Mouse (Mus musculus) intestine, embryonic 14.5 days (tissue): ENCODE results near the gene Fbln7. TPM values are rescaled to one million over a fixed set of nuclear protein-coding genes. Genes with fewer than 3 reads are reported as not detected.

Experiments used
- ATAC-seq: fragments of 200-750 bp; cut with Nextera tagmentation; replicated peaks from 2 replicates; pipeline ENCODE4 v1.8.0; 2017; ENCODE audit warnings: low read depth, moderate number of reproducible peaks, moderate TSS enrichment, moderate library complexity; ENCODE audit not compliant: low FRiP score, low TSS enrichment
- DNase-seq: peaks from one replicate; pipeline ENCODE4 v3.0.0-alpha.2; 2018; ENCODE audit warnings: low spot score
- H3K27ac ChIP-seq: fragments of 300-500 bp; sonication (generic); 2 replicates; pipeline ENCODE4 v1.5.1; 2014; ENCODE audit warnings: low read depth, mild to moderate bottlenecking, control low read depth
- H3K27me3 ChIP-seq: fragments of 300-500 bp; sonication (generic); replicated peaks from 2 replicates; pipeline ENCODE4 v1.6.1; 2014; ENCODE audit warnings: low read length, control low read depth; ENCODE audit not compliant: control insufficient read depth, insufficient read depth
- H3K36me3 ChIP-seq: fragments of 300-500 bp; sonication (generic); 2 replicates; pipeline ENCODE4 v1.6.1; 2014; ENCODE audit warnings: low read length, control low read depth; ENCODE audit not compliant: control insufficient read depth, insufficient read depth
- H3K4me1 ChIP-seq: fragments of 300-500 bp; sonication (generic); replicated peaks from 2 replicates; pipeline ENCODE4 v1.6.1; 2014; ENCODE audit warnings: low read length, control low read depth, mixed read lengths; ENCODE audit not compliant: control insufficient read depth, insufficient read depth
- H3K4me2 ChIP-seq: fragments of 300-500 bp; sonication (generic); 2 replicates; pipeline ENCODE4 v1.6.1; 2014; ENCODE audit warnings: low read length
- H3K4me3 ChIP-seq: fragments of 300-500 bp; sonication (generic); 2 replicates; pipeline ENCODE4 v1.5.1; 2014; ENCODE audit warnings: low read depth, low read length, control low read depth, mixed read lengths
- H3K9ac ChIP-seq: fragments of 300-500 bp; sonication (generic); 2 replicates; pipeline ENCODE4 v1.6.1; 2014; ENCODE audit warnings: mild to moderate bottlenecking, low read length
- H3K9me3 ChIP-seq: fragments of 300-500 bp; sonication (generic); 2 replicates; pipeline ENCODE4 v1.6.1; 2016; ENCODE audit warnings: low read length, control low read depth; ENCODE audit not compliant: control insufficient read depth
- whole genome bisulfite sequencing: fragments of 180-500 bp; shearing (Covaris S2); extraction: QIAGEN DNeasy Blood & Tissue Kit; methylation state at CpG from one replicate; pipeline ENCODE4 v1.1.7; 2014; 5-methylcytosine and 5-hydroxymethylcytosine counted together
- polyA plus RNA-seq: library from polyadenylated mRNA; unstranded; fragments of >200 nt; fragmentation: Nextera tagmentation; extraction: Ambion mirVana; gene quantifications from 2 replicates; pipeline ENCODE4 v1.2.1, GENCODE M21; 2014

The Fbln7 gene
- polyA plus RNA-seq, 1 experiment from 2014 or later = 6.4 TPM

DNA sequence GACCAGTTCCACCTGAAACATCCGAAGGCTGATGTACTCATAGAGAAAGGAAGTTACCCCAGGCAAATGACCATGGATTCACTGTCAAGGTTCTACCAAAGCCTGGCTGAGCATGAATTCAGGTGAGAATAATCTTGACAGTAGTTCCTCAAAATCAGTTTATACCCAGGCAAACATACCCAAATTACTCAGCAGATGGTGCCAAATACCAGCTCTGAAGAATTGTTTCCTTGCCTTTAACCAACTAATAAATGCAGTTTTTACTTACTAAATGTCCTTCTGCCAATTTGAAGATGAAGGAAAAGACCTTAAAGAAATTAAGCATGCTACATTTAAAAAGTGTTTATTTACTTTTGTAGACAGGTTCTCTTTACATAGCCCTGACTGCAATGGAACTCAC, 6.1 kb upstream of the Fbln7 start:
- H3K4me2 ChIP-seq = no peak overlapping the region
- H3K27ac ChIP-seq = no peak overlapping the region
- 94% methylated on average over 1 of the region's 1 CpGs for WGBS
- no peaks in the 10 kb centered on the region for H3K4me1 ChIP-seq
- no peaks in the 10 kb centered on the region for H3K27me3 ChIP-seq
- no peak overlapping the region for H3K9ac ChIP-seq
- ATAC-seq = no peak
- no peak overlapping the region for H3K4me3 ChIP-seq
- peaks cover 23% of the 10 kb centered on the region for H3K36me3 ChIP-seq
- H3K9me3 ChIP-seq = no peaks in the 10 kb centered on the region
- DNase-seq = no peak

DNA sequence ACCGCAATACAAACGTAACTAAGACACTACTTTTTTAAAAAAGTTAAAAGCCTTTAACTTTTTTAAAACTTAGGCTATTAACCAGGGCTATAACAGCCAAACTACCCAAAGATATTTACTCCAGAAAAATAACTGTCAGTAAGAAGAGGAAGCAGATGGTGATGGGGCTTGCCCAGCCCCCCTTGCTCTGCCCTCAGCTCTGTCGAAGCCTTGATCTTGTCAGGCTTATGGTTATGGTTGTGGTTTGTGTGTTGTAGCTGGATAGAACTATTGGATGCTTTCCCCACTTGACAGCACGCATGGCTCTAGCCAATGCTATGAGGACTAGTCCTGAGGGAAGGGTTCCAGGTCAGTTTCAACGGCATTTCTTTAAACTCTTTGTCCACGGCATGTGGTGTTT, 3.8 kb upstream of the Fbln7 start:
- 0 out of 2 replicates have a peak, but pooled peaks cover 4% of the 10 kb centered on the region for H3K27me3 ChIP-seq
- no peak overlapping the region for H3K4me2 ChIP-seq
- WGBS = 89% methylated on average over 6 of the region's 6 CpGs
- DNase-seq = no peak
- no peak overlapping the region for H3K4me3 ChIP-seq
- no peak overlapping the region for H3K9ac ChIP-seq
- ATAC-seq = no peak
- no peaks in the 10 kb centered on the region for H3K4me1 ChIP-seq
- no peak overlapping the region for H3K27ac ChIP-seq
- H3K9me3 ChIP-seq = no peaks in the 10 kb centered on the region
- H3K36me3 ChIP-seq = peaks cover 5% of the 10 kb centered on the region; the same call in 1 of the 2 replicates

DNA sequence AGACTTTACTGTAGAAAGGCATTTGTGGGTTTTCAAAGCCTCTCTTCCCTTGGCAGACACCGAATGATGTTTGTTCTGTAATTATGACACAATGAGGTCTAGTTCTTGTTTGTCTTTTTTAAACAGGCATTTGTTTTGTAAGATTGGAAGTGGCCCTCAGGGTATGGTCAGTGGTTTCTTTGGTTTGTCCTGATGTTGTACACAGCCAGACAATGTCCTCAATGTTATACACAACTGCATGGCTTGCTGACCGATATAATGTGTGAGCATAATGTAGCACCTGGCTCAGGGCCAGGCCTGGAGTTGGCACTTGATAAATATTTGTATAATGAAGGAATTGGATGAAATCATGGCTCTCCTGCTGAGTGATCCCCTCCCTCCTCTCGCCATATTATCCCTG, 2.9 kb upstream of the Fbln7 start:
- Histone ChIP-seq H3K27me3 (0 out of 2 replicates have a peak, but pooled peaks cover 8% of the 10 kb centered on the region), H3K4me2 (no peak overlapping the region), H3K27ac (no peak overlapping the region), H3K36me3 (peaks cover 1% of the 10 kb centered on the region; the same call in 1 of the 2 replicates), H3K4me1 (0 out of 2 replicates have a peak, but pooled peaks cover 3% of the 10 kb centered on the region), H3K4me3 (no peak overlapping the region), H3K9ac (no peak overlapping the region), H3K9me3 (no peaks in the 10 kb centered on the region)
- no peak for DNase-seq
- no peak for ATAC-seq
- WGBS = 62% methylated on average over 3 of the region's 3 CpGs

DNA sequence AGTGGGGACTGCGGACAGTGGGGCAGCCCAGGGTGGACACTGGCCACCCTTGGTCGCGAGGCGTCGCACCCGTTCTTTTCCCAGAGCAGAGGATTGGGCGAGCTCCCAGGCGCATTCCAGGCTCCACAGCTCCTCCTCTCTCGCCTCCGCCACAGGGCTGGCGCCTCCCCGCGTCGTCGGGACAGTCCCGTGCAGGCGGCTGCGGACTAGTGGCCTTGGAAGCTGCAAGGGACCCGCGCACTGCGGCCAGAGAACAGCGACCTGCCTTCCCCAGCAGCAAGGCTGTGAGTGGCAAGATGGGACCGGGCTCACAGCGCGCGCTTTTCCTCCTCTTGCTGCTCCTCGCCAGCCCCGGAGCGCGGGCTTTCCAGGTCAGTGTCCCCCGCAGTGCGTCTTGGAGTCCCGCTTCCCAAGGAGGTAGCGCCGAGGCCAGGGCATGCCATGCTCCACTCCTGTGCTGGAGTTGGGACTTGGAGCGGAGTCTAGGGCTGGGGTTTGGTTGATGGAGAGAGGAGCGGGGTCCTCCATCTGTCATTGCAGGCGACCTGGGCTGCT, 1.1 kb downstream of the Fbln7 start:
- Histone ChIP-seq H3K4me2 (peak overlapping the region; percentile 81), H3K4me3 (peak overlapping the region; percentile 51), H3K27ac (no peak overlapping the region), H3K9me3 (no peaks in the 10 kb centered on the region), H3K27me3 (0 out of 2 replicates have a peak, but pooled peaks cover 8% of the 10 kb centered on the region), H3K9ac (peak overlapping the region; percentile 35), H3K4me1 (0 out of 2 replicates have a peak, but pooled peaks cover 3% of the 10 kb centered on the region), H3K36me3 (no peaks in the 10 kb centered on the region)
- peak; percentile 75 for DNase-seq
- WGBS = under 1% methylated on average over 36 of the region's 38 CpGs
- ATAC-seq = peak; percentile 75

DNA sequence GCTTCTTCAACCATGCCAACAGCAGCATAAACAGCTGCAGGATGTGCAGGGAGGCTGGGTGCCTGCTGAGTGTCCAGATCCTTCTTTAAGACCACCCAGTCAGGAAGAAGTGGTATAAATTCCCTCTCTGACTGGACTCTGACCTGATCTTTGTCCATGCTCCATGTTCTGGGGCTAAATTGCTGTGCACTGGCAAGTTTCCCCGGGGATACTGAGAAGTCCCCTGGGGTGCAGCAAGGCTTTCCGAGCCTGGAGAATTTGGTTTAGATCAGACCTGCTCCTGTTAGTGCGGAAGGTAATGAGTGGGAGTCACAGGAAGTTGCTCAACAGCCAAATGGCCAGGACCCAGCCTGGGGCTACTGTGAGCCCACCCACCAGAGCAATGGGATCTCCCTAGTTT, 2.3 kb downstream of the Fbln7 start:
- 0 out of 2 replicates have a peak, but pooled peaks cover 8% of the 10 kb centered on the region for H3K27me3 ChIP-seq
- H3K36me3 ChIP-seq = no peaks in the 10 kb centered on the region
- DNase-seq (no peak), ATAC-seq (no peak)
- H3K9me3 ChIP-seq = no peaks in the 10 kb centered on the region
- no peak overlapping the region for H3K4me3 ChIP-seq
- WGBS = 30% methylated on average over 3 of the region's 3 CpGs
- 0 out of 2 replicates have a peak, but pooled peaks cover 3% of the 10 kb centered on the region for H3K4me1 ChIP-seq
- no peak overlapping the region for H3K4me2 ChIP-seq
- H3K9ac ChIP-seq = no peak overlapping the region
- H3K27ac ChIP-seq = no peak overlapping the region

DNA sequence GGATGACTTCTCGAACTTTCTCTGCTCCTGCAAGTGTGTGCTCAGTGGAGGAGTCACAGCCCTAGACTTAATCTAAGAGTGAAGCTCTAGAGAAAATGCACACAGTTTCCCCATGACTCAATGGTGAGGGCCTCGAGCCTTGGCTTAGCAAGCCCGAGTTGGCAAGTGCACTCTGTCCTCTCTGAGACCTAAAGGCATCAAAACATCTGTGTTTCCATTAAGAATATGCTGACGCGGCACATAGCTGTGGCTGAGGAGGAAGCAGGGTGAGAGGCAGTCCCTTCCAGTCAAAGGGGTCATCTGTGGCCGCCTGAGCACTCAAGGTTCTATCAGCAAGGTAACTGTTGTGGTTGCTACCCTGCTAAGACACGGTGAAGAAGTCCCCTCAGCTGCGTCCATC, 8.9 kb downstream of the Fbln7 start:
- DNase-seq (no peak), ATAC-seq (no peak)
- Histone ChIP-seq H3K4me3 (no peak overlapping the region), H3K9ac (no peak overlapping the region), H3K27ac (no peak overlapping the region), H3K27me3 (no peaks in the 10 kb centered on the region), H3K4me1 (no peaks in the 10 kb centered on the region), H3K9me3 (no peaks in the 10 kb centered on the region), H3K36me3 (no peaks in the 10 kb centered on the region), H3K4me2 (no peak overlapping the region)
- WGBS = 73% methylated on average over 8 of the region's 8 CpGs

DNA sequence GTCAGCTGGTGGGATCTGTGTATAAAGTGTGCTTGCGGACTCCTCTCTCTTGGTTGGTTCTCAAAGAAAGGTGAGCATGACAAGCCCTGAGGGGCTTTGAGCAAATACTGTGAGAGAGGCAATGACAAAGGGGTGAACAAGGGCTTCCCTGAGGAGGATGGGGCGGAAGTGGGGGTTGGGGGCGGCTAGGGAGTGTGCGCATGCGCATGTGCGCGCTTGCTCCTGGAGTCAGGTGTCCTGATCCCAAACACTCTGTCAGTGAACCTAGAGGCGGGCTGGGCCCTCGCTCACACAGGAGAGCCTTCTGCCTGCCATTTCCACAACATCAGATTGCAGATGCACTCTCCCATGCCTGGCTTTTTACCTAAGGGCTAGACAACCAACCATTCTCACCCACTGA, 9.5 kb downstream of the Fbln7 start:
- no peaks in the 10 kb centered on the region for H3K9me3 ChIP-seq
- H3K27ac ChIP-seq = no peak overlapping the region
- DNase-seq (no peak), ATAC-seq (no peak)
- no peak overlapping the region for H3K4me2 ChIP-seq
- H3K4me1 ChIP-seq = no peaks in the 10 kb centered on the region
- 88% methylated on average over 9 of the region's 9 CpGs for WGBS
- H3K27me3 ChIP-seq = no peaks in the 10 kb centered on the region
- no peak overlapping the region for H3K4me3 ChIP-seq
- H3K9ac ChIP-seq = no peak overlapping the region
- no peaks in the 10 kb centered on the region for H3K36me3 ChIP-seq

DNA sequence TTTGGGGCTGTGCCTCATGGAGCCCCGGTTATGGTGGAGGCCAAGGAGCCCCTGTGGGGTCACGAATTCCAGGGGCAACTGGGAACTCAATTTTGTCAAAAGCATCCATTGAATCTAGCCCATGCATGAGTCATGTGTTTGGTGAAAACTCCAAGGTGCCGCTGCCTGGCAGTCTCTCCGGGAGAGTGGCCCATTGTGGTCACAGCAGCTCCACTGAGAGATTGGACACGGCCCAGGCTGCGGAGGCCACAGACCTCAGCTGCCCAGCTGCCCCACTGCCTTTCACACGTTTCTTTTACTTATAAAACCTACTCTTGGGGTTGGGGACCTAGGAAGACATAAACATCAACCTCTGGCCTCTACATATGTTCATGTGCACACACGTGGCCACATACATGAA, 12.7 kb downstream of the Fbln7 start:
- no peaks in the 10 kb centered on the region for H3K27me3 ChIP-seq
- no peak overlapping the region for H3K27ac ChIP-seq
- H3K36me3 ChIP-seq = no peaks in the 10 kb centered on the region
- DNase-seq (no peak), ATAC-seq (no peak)
- no peak overlapping the region for H3K9ac ChIP-seq
- no peak overlapping the region for H3K4me2 ChIP-seq
- H3K4me3 ChIP-seq = no peak overlapping the region
- 81% methylated on average over 8 of the region's 8 CpGs for WGBS
- H3K9me3 ChIP-seq = no peaks in the 10 kb centered on the region
- H3K4me1 ChIP-seq = no peaks in the 10 kb centered on the region

DNA sequence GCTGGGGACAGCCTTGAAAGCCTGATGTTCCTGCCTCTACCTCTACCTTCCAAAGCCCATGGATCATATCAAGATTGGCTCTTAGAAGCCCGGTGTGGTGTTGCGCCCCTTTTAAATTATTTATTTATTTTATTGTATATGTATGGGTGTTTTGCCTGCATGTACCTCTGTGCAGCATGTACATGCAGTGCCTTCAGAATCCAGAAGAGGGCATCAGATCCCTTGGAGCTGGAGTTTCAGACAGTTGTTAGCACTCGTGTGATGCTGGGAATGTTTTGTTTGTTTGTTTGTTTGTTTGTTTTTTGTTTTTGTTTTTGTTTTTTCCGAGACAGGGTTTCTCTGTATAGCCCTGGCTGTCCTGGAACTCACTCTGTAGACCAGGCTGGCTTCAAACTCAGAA, 18.5 kb downstream of the Fbln7 start:
- Histone ChIP-seq H3K27ac (no peak overlapping the region), H3K9me3 (no peaks in the 10 kb centered on the region), H3K4me2 (no peak overlapping the region), H3K4me1 (no peaks in the 10 kb centered on the region), H3K36me3 (no peaks in the 10 kb centered on the region), H3K9ac (no peak overlapping the region), H3K27me3 (no peaks in the 10 kb centered on the region), H3K4me3 (no peak overlapping the region)
- ATAC-seq (no peak), DNase-seq (no peak)
- 70% methylated on average over 4 of the region's 4 CpGs for WGBS
